Mouse (Mus musculus): Measurements from ENCODE around the gene Dram1. TPM values are rescaled to one million over a fixed set of nuclear protein-coding genes. Genes with fewer than 3 reads are reported as not detected.

Gene Dram1
- polyA plus RNA-seq, 1 experiment from 2014 or later: 2.9 TPM

- Histone ChIP-seq H3K4me1 (ENCODE audit: insufficient read depth) (peaks cover 23% of the 10 kb centered on the region), H3K9me3 (ENCODE audit: low read length) (no peaks in the 10 kb centered on the region), H3K9ac (replicated peaks) (no peak overlapping the region), H3K4me3 (ENCODE audit: low read depth, low read length) (no peak overlapping the region), H3K4me2 (ENCODE audit: low read depth, low read length) (no peak overlapping the region), H3K27me3 (ENCODE audit: insufficient read depth, low read length) (no peaks in the 10 kb centered on the region), H3K36me3 (replicated peaks; ENCODE audit: insufficient read depth, low read length) (no peaks in the 10 kb centered on the region), H3K27ac (ENCODE audit: low read depth) (no peak overlapping the region)
- WGBS (ENCODE audit: insufficient replicate concordance): 44% methylated on average over 4 of the region's 4 CpGs
- DNase-seq (no peak), ATAC-seq (no peak)
- TF ChIP-seq EP300 (IDR thresholded peaks at IDR 0.05; ENCODE audit: low read depth): no peak
Measured at GRCm38 (mm10) chr10:88383479-88383878, 4.6 kb upstream of the Dram1 start.

- Histone ChIP-seq H3K9me3 (ENCODE audit: low read length) (no peaks in the 10 kb centered on the region), H3K36me3 (replicated peaks; ENCODE audit: insufficient read depth, low read length) (no peaks in the 10 kb centered on the region), H3K27me3 (ENCODE audit: insufficient read depth, low read length) (no peaks in the 10 kb centered on the region), H3K9ac (replicated peaks) (no peak overlapping the region), H3K4me1 (ENCODE audit: insufficient read depth) (peaks cover 23% of the 10 kb centered on the region), H3K4me3 (ENCODE audit: low read depth, low read length) (no peak overlapping the region), H3K4me2 (ENCODE audit: low read depth, low read length) (no peak overlapping the region), H3K27ac (ENCODE audit: low read depth) (no peak overlapping the region)
- no peak for TF ChIP-seq CTCF (IDR thresholded peaks at IDR 0.05; ENCODE audit: low read depth)
- TF ChIP-seq EP300 (IDR thresholded peaks at IDR 0.05; ENCODE audit: low read depth): no peak
- ATAC-seq (no peak), DNase-seq (no peak)
- WGBS (ENCODE audit: insufficient replicate concordance): 32% methylated on average over 6 of the region's 6 CpGs
Measured at GRCm38 (mm10) chr10:88382009-88382408, 3.1 kb upstream of the Dram1 start.

GRCm38 (mm10) chr10:88381286-88381685, 2.4 kb upstream of the Dram1 start:
- no peak for DNase-seq
- 71% methylated on average over 4 of the region's 4 CpGs for WGBS (ENCODE audit: insufficient replicate concordance)
- H3K36me3 ChIP-seq (replicated peaks; ENCODE audit: insufficient read depth, low read length): no peaks in the 10 kb centered on the region
- H3K27ac ChIP-seq (ENCODE audit: low read depth): no peak overlapping the region
- H3K9me3 ChIP-seq (ENCODE audit: low read length): no peaks in the 10 kb centered on the region
- no peak for ATAC-seq
- no peaks in the 10 kb centered on the region for H3K27me3 ChIP-seq (ENCODE audit: insufficient read depth, low read length)
- no peak overlapping the region for H3K4me3 ChIP-seq (ENCODE audit: low read depth, low read length)
- H3K4me1 ChIP-seq (ENCODE audit: insufficient read depth): peaks cover 20% of the 10 kb centered on the region
- no peak overlapping the region for H3K4me2 ChIP-seq (ENCODE audit: low read depth, low read length)
- H3K9ac ChIP-seq (replicated peaks): no peak overlapping the region
- no peak for TF ChIP-seq EP300 (IDR thresholded peaks at IDR 0.05; ENCODE audit: low read depth)
- TF ChIP-seq CTCF (IDR thresholded peaks at IDR 0.05; ENCODE audit: low read depth): no peak

GRCm38 (mm10) chr10:88380430-88381060, 1.7 kb upstream of the Dram1 start:
- Histone ChIP-seq H3K9ac (replicated peaks) (peak overlapping the region; percentile 74; the same call in 1 of the 2 replicates), H3K4me3 (ENCODE audit: low read depth, low read length) (peak overlapping the region; percentile 80), H3K36me3 (replicated peaks; ENCODE audit: insufficient read depth, low read length) (no peaks in the 10 kb centered on the region), H3K4me2 (ENCODE audit: low read depth, low read length) (peak overlapping the region; percentile 85), H3K9me3 (ENCODE audit: low read length) (no peaks in the 10 kb centered on the region), H3K27ac (ENCODE audit: low read depth) (no peak overlapping the region), H3K27me3 (ENCODE audit: insufficient read depth, low read length) (no peaks in the 10 kb centered on the region), H3K4me1 (ENCODE audit: insufficient read depth) (peaks cover 14% of the 10 kb centered on the region)
- 0 out of 2 replicates have a peak, but pooled peaks have one; percentile 13 for TF ChIP-seq CTCF (IDR thresholded peaks at IDR 0.05; ENCODE audit: low read depth)
- no peak for TF ChIP-seq EP300 (IDR thresholded peaks at IDR 0.05; ENCODE audit: low read depth)
- ATAC-seq: no peak
- 59% methylated on average over 14 of the region's 14 CpGs for WGBS (ENCODE audit: insufficient replicate concordance)
- no peak for DNase-seq

GRCm38 (mm10) chr10:88380002-88380401, 1.1 kb upstream of the Dram1 start:
- WGBS (ENCODE audit: insufficient replicate concordance): 3% methylated on average over 11 of the region's 11 CpGs
- TF ChIP-seq EP300 (IDR thresholded peaks at IDR 0.05; ENCODE audit: low read depth): no peak
- no peak for TF ChIP-seq CTCF (IDR thresholded peaks at IDR 0.05; ENCODE audit: low read depth)
- DNase-seq: no peak

GRCm38 (mm10) chr10:88377666-88378065, 1.2 kb downstream of the Dram1 start:
- no peak for DNase-seq
- no peak for ATAC-seq
- Histone ChIP-seq H3K27me3 (ENCODE audit: insufficient read depth, low read length) (no peaks in the 10 kb centered on the region), H3K27ac (ENCODE audit: low read depth) (no peak overlapping the region), H3K4me2 (ENCODE audit: low read depth, low read length) (no peak overlapping the region), H3K4me3 (ENCODE audit: low read depth, low read length) (no peak overlapping the region), H3K9ac (replicated peaks) (no peak overlapping the region), H3K4me1 (ENCODE audit: insufficient read depth) (peaks cover 7% of the 10 kb centered on the region), H3K9me3 (ENCODE audit: low read length) (no peaks in the 10 kb centered on the region), H3K36me3 (replicated peaks; ENCODE audit: insufficient read depth, low read length) (no peaks in the 10 kb centered on the region)
- TF ChIP-seq EP300 (IDR thresholded peaks at IDR 0.05; ENCODE audit: low read depth): no peak
- no peak for TF ChIP-seq CTCF (IDR thresholded peaks at IDR 0.05; ENCODE audit: low read depth)
- 67% methylated on average over 4 of the region's 4 CpGs for WGBS (ENCODE audit: insufficient replicate concordance)

More at GRCm38 (mm10) chr10:88380002-88380401, 1.1 kb upstream of the Dram1 start:
- peak overlapping the region; percentile 80 for H3K4me3 ChIP-seq (ENCODE audit: low read depth, low read length)
- peak overlapping the region; percentile 85 for H3K4me2 ChIP-seq (ENCODE audit: low read depth, low read length)
- H3K4me1 ChIP-seq (ENCODE audit: insufficient read depth): peaks cover 13% of the 10 kb centered on the region
- H3K27ac ChIP-seq (ENCODE audit: low read depth): no peak overlapping the region
- no peaks in the 10 kb centered on the region for H3K27me3 ChIP-seq (ENCODE audit: insufficient read depth, low read length)
- ATAC-seq: peak; percentile 40
- no peaks in the 10 kb centered on the region for H3K9me3 ChIP-seq (ENCODE audit: low read length)
- no peaks in the 10 kb centered on the region for H3K36me3 ChIP-seq (replicated peaks; ENCODE audit: insufficient read depth, low read length)
- peak overlapping the region; percentile 74 for H3K9ac ChIP-seq (replicated peaks)

Data from liver, postnatal 0 days (tissue).